Mouse (Mus musculus): ENCODE results near the gene Slc22a26. TPM values are rescaled to one million over a fixed set of nuclear protein-coding genes. Genes with fewer than 3 reads are reported as not detected.

Gene Slc22a26
- not detected for polyA plus RNA-seq (2012; fragmentation: generic; extraction: Trizol)

DNA sequence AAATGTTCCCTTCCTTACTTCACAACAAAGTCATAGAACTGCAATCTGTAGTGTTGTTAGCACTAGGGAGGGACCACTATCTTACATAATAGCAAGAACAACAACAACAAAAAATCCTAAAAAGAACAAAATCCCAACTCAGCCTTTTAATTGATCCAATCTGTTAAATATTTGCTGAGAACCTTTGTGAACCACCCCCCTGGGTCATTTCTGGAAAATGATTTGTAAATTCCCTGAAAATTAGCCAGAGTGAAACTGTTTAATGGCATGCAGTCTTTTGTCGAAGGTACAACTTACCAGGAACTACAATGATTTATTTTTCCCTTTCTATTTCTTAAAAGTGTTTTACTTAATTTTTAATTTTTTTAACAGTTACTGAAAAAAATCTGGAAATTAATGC lies at the start of gene Slc22a26:
Gene Slc22a26 (minus strand): TSS at position 97 of the 400 bp plus-strand sequence.

Other genes with a start within 250 kb of the Slc22a26 start
- gene Pla2g16, start 245.2 kb downstream of the Slc22a26 start, polyA plus RNA-seq (2012; fragmentation: generic; extraction: Trizol): 10 to 100 TPM; 13.2 to 19.5 TPM
- gene Lgals12, start 195.5 kb downstream of the Slc22a26 start, polyA plus RNA-seq (2012; fragmentation: generic; extraction: Trizol): not detected
- under 1 TPM in 1 of 2 experiments, not detected in 1; 0.06 TPM for gene Hrasls5, start 190.1 kb downstream of the Slc22a26 start, polyA plus RNA-seq (2012; fragmentation: generic; extraction: Trizol)
- not detected for gene Slc22a19, start 91.4 kb downstream of the Slc22a26 start, polyA plus RNA-seq (2012; fragmentation: generic; extraction: Trizol)
- not detected for gene Slc22a27, start 163.4 kb upstream of the Slc22a26 start, polyA plus RNA-seq (2012; fragmentation: generic; extraction: Trizol)

Data from C3H10T1/2 (cell line).